Mouse (Mus musculus): ENCODE measurements around the gene Pcca. TPM values are rescaled to one million over a fixed set of nuclear protein-coding genes. Genes with fewer than 3 reads are reported as not detected.

Gene Pcca
- polyA plus RNA-seq, 1 experiment from 2014 or later, result 29.7 TPM

DNA sequence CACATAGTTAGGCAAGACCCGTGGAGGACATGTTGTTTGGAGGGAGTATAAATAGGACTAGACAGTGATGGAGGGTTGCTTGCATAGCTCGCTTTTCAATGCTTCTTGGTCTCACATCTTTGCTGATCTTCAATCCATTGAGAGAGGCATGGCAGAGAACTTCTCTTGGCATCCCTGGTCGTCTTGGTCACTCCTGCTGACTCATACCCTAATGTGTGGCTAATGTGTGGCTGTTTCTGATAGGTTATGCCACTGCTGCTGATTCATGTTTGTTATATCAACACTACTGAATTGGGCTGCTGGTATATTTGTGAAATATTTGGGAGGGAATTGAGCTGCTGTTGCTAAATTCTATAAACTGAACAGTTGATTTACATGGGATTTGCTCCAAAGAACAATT lies 299.5 kb downstream of the Pcca start:
- Histone ChIP-seq H3K4me1 (replicated peaks) (peaks cover 11% of the 10 kb centered on the region), H3K27me3 (no peaks in the 10 kb centered on the region), H3K9ac (no peak overlapping the region), H3K4me3 (no peak overlapping the region), H3K4me2 (no peak overlapping the region), H3K27ac (no peak overlapping the region), H3K9me3 (no peaks in the 10 kb centered on the region), H3K36me3 (no peaks in the 10 kb centered on the region)
- 88% methylated on average over 3 of the region's 3 CpGs for WGBS
- no peak for ATAC-seq (ENCODE audit: low FRiP score)

DNA sequence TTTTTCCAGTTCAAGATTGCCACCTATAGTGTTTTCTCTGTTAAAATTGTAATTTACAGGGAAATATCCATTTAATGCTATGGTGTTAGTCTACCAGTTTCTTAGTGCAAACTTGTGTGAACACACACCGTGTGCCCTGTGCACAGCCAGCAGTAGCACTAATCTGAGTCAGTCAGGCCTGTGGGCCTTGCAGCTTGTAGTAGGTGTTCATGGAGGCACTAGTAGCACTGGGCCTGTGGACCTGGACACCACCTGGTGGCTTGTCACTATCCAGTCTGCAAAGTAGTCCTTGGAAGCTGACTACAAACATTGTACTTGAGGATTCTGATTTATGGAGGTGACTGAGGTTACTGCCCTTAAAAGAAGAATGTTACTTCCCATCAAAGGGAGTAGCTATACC lies 300.6 kb downstream of the Pcca start:
- Histone ChIP-seq H3K9ac (no peak overlapping the region), H3K4me2 (no peak overlapping the region), H3K36me3 (no peaks in the 10 kb centered on the region), H3K9me3 (no peaks in the 10 kb centered on the region), H3K27ac (no peak overlapping the region), H3K4me3 (no peak overlapping the region), H3K27me3 (no peaks in the 10 kb centered on the region), H3K4me1 (replicated peaks) (peaks cover 11% of the 10 kb centered on the region)
- no peak for ATAC-seq (ENCODE audit: low FRiP score)
- 91% methylated on average over 1 of the region's 1 CpGs for WGBS

DNA sequence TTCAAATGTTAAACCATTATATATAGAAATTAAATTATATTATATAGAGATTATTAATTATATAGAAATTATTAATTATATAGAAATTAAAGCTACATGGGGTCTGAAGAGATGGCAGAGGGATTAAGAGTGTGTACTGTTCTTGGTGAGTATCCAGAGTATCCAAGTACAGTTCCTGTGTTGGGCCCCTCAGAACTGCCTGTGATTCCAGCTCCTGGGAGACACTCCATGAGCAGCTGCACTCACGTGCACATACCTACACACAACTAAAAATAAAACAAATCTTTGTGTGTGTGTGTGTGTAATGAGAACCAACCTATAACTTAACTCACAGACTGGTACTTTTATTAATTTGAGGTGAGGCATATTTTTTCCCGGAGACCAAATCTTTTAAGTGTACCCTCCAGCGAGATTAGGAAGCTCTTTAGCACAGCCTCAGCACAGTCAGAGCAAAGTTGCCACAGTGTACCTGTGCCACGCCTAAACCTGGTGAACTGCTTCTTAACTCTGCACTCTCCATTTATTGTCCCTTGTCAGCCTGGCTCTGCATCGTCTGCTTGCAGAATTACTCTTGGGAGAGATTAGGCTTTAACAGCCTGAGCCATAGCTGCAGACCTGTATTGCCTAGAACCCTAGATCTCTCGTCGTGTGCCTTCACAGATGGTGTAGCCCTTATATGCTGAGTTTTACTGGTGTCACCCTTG lies 301.5 kb downstream of the Pcca start:
- Histone ChIP-seq H3K27me3 (no peaks in the 10 kb centered on the region), H3K36me3 (no peaks in the 10 kb centered on the region), H3K27ac (peak overlapping the region; percentile 44; the same call in 1 of the 2 replicates), H3K4me1 (replicated peaks) (peaks cover 11% of the 10 kb centered on the region), H3K4me2 (no peak overlapping the region), H3K9ac (0 out of 2 replicates have a peak overlapping the region, but pooled peaks have one; percentile 19), H3K9me3 (no peaks in the 10 kb centered on the region), H3K4me3 (no peak overlapping the region)
- WGBS, result 62% methylated on average over 7 of the region's 7 CpGs
- ATAC-seq (ENCODE audit: low FRiP score), result no peak

DNA sequence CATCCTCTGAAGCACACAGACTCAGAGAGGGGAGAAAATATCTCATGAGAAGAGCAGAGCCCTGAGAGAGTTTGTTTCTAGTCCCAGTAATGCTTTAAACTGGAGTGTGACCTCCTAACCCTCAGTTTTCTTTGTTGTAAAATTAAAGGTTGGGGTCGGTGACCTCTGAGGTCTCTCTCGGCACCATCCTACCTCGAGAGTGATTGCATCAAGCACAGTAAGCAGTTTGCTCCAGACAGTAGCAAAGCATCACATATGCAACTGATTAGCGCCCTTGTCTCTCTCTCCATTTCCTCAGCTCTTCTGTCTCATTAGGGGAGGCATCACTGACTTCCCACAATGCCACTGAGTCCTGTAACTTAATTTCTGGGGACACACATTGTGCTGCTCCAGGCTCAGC lies 302.1 kb downstream of the Pcca start:
- Histone ChIP-seq H3K4me2 (no peak overlapping the region), H3K27me3 (no peaks in the 10 kb centered on the region), H3K27ac (peak overlapping the region; percentile 44; the same call in 1 of the 2 replicates), H3K4me3 (no peak overlapping the region), H3K9ac (0 out of 2 replicates have a peak overlapping the region, but pooled peaks have one; percentile 19), H3K36me3 (no peaks in the 10 kb centered on the region), H3K4me1 (replicated peaks) (peaks cover 11% of the 10 kb centered on the region), H3K9me3 (no peaks in the 10 kb centered on the region)
- WGBS, result 35% methylated on average over 4 of the region's 4 CpGs
- no peak; the same call in 1 of the 2 replicates for ATAC-seq (ENCODE audit: low FRiP score)

DNA sequence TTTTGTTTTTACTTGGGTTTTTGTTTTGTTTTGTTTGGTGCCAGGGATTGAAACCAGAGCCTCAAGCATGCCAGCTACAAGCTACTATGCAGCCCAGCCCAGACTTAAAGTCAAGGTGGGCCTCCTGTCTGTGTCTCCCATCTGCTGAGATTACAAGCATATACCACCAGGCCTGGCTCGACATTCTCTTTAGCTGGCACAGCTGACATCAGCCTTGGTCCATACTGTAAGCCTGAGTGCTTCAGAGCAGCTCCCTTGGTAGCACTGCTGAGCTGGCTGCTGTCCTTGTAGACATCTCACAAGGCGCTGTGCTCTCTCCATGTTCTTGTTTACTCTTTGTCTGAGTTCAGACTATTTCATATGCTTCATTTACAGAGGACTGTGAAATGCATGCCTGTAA lies 302.9 kb downstream of the Pcca start:
- 0 out of 2 replicates have a peak overlapping the region, but pooled peaks have one; percentile 12 for H3K27ac ChIP-seq
- no peaks in the 10 kb centered on the region for H3K9me3 ChIP-seq
- H3K9ac ChIP-seq, result no peak overlapping the region
- H3K4me2 ChIP-seq, result no peak overlapping the region
- no peaks in the 10 kb centered on the region for H3K36me3 ChIP-seq
- WGBS, result 68% methylated on average over 2 of the region's 2 CpGs
- H3K4me3 ChIP-seq, result no peak overlapping the region
- H3K27me3 ChIP-seq, result no peaks in the 10 kb centered on the region
- peaks cover 11% of the 10 kb centered on the region for H3K4me1 ChIP-seq (replicated peaks)
- ATAC-seq (ENCODE audit: low FRiP score), result no peak

DNA sequence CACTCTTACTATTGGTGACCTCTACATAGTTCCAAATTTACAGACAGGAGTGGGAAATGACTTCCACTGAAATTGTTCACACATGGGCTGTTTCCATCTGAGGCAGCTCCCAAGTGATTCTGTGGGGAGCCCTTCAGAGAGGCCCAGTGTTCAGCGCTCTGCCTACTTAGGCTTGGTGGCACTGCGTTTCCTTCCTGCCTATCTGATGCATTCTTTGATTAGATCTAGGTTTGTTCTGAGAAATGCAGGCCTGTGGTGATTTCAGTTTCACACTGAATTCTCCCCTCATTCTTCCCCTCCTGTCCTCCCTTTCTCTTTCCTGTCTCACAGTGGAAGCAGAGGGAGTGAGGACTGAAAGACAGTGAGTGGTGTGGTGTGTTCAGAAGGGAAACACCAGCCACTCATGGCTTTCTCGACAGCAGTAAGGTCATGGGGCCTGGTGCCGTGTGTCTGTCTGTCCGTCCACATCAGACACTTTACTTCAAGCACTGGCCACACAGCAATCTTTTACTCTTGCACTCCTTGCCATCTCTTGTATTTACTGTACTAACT lies 318.5 kb downstream of the Pcca start:
- no peak overlapping the region for H3K27ac ChIP-seq
- H3K9ac ChIP-seq, result no peak overlapping the region
- no peaks in the 10 kb centered on the region for H3K27me3 ChIP-seq
- H3K4me2 ChIP-seq, result no peak overlapping the region
- 94% methylated on average over 5 of the region's 5 CpGs for WGBS
- H3K4me1 ChIP-seq (replicated peaks), result no peaks in the 10 kb centered on the region
- no peak overlapping the region for H3K4me3 ChIP-seq
- no peak for ATAC-seq (ENCODE audit: low FRiP score)
- no peaks in the 10 kb centered on the region for H3K9me3 ChIP-seq
- H3K36me3 ChIP-seq, result no peaks in the 10 kb centered on the region

DNA sequence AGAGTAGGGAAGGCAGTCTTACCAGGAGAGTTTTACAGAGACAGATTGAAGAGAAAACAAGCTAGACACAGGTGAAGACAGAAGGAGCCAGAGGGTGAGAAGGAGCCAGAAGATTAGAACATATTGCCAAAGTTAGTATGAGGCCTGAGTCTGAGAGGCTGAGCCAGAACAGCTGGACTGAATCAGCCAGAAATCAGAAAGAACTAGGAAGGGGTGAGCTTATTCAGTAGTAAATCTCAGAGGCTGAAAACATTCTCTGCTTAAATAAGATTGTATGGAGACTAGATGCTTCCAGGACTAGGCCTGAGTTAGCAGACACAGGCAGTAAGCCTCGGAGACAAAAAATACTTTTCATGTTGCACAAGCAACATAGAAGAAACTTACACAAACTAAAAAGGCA lies 325.7 kb downstream of the Pcca start:
- Histone ChIP-seq H3K4me3 (no peak overlapping the region), H3K9me3 (no peaks in the 10 kb centered on the region), H3K27ac (no peak overlapping the region), H3K4me1 (replicated peaks) (no peaks in the 10 kb centered on the region), H3K4me2 (no peak overlapping the region), H3K36me3 (no peaks in the 10 kb centered on the region; the same call in 1 of the 2 replicates), H3K27me3 (no peaks in the 10 kb centered on the region), H3K9ac (no peak overlapping the region)
- no peak for ATAC-seq (ENCODE audit: low FRiP score)
- 94% methylated on average over 1 of the region's 1 CpGs for WGBS

DNA sequence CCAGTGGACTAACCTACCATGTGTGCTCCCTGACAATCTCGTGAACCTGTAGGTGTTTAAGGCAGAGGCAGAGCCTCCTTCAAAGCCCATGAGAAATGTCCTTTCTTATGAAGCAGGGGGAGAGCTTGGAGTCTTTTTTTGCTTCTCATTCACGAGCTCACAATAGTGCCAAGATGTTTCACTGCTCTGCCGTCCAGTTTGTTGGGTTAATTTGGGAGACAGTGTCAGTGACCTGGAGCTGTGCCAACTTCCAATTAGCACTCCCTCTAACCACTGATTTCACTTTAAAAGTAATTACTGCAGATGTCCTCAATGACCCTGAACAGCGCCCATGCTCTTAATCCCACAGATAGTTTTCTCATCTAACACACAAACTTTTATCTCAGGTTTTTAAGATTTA lies 328.5 kb downstream of the Pcca start:
- ATAC-seq (ENCODE audit: low FRiP score), result no peak
- Histone ChIP-seq H3K27ac (no peak overlapping the region), H3K9ac (no peak overlapping the region), H3K36me3 (no peaks in the 10 kb centered on the region; the same call in 1 of the 2 replicates), H3K27me3 (no peaks in the 10 kb centered on the region), H3K4me1 (replicated peaks) (no peaks in the 10 kb centered on the region), H3K9me3 (no peaks in the 10 kb centered on the region), H3K4me2 (no peak overlapping the region), H3K4me3 (no peak overlapping the region)
- 48% methylated on average over 4 of the region's 4 CpGs for WGBS

DNA sequence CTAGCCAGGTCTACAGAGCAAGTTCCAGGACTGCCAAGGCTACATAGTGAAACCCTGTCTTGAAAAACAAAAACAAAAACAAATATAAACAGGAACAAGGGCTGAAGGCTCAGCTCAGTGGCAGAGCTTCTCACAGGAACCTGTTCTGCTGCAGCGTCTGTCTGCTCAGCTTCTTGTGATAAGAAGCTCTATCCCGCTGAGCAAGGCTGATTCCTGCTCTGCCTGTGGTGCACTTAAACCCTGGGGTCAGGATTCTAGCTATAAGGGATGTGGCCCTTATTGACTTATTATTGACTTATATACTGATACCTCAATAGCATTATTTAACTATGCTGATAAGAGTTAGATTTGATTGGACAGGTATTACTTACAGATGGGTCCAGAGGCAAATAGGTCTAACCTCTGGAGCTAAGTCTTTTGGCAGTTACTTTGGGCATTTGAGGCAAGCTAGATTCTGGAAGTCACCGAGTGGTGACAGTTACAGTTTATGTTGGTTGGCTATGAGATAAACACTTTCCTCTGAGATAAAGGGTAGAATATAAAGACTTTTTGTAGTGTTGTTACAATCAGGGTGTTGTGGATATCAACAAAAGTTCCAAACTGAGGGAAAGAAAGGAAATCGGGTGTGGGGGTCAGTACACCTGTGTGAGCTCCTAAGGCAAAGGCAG lies 331.5 kb downstream of the Pcca start:
- WGBS, result 82% methylated on average over 4 of the region's 4 CpGs
- Histone ChIP-seq H3K9me3 (no peaks in the 10 kb centered on the region), H3K36me3 (no peaks in the 10 kb centered on the region), H3K4me2 (no peak overlapping the region), H3K4me1 (replicated peaks) (no peaks in the 10 kb centered on the region), H3K27ac (no peak overlapping the region), H3K27me3 (no peaks in the 10 kb centered on the region), H3K4me3 (no peak overlapping the region), H3K9ac (no peak overlapping the region)
- no peak for ATAC-seq (ENCODE audit: low FRiP score)

DNA sequence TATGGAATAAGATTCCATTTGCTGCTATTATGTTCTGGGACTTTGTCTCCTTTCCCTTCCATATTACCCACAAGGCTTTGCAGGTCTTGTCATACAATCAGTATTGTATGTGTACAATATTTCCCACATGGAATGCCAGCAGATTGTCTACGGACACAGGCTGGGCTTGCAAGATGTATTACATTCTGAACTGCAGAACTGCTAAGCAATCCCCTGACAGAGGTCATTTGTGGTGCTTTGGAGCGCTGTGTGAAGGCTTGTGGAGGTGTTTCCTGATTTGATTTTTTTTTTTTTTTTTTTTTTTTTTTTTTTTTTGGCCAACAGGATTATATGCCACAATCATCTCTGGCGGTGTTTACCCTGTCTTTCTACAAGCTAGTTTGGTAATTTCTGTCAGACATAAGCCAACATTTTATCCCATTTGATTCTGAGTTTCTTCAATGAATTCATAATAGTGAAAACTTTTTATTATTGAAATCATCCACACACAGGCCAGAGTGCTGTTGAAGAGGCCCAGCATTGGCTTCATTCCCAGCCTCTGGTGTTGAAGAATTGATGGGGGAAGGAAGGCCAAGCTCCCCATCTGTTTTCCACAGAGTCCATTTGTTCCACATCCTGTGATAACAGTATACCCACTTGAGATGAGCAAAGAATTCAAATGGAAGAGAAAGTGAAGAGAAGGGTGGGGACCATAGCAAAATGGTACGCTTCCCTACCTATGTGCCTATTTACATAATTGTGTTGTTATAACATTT lies 333.6 kb downstream of the Pcca start:
- 79% methylated on average over 4 of the region's 4 CpGs for WGBS
- no peak for ATAC-seq (ENCODE audit: low FRiP score)
- H3K36me3 ChIP-seq, result no peaks in the 10 kb centered on the region

DNA sequence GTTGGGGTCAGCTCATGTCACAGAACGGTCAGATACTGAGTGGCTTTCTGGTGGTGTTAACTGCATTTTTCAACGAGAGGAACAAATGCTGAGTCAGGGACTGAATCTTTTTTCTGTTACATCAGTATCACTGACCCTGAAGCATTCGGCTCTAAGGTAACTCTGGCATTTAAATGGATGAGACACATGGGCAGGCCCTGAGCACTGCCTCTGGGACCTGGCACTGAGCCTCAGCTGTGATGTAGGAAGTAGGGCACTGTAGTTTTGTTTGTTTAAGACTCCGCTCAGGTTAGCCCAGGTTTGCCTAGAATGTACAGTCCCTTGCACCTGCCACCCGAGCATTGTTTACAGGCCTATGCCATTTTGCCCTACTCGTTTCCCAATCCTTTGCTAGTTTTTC lies 335.7 kb downstream of the Pcca start:
- 71% methylated on average over 6 of the region's 6 CpGs for WGBS
- no peak for ATAC-seq (ENCODE audit: low FRiP score)

More for the DNA sequence above, 333.6 kb downstream of the Pcca start:
- H3K4me1 ChIP-seq (replicated peaks), result peaks cover 11% of the 10 kb centered on the region
- no peak overlapping the region for H3K4me3 ChIP-seq
- no peaks in the 10 kb centered on the region for H3K27me3 ChIP-seq
- no peak overlapping the region for H3K27ac ChIP-seq
- no peak overlapping the region for H3K9ac ChIP-seq
- H3K9me3 ChIP-seq, result no peaks in the 10 kb centered on the region
- H3K4me2 ChIP-seq, result no peak overlapping the region

More for the DNA sequence above, 335.7 kb downstream of the Pcca start:
- Histone ChIP-seq H3K4me1 (replicated peaks) (peaks cover 12% of the 10 kb centered on the region), H3K27me3 (peaks cover 7% of the 10 kb centered on the region; the same call in 1 of the 2 replicates), H3K4me3 (no peak overlapping the region), H3K9ac (no peak overlapping the region), H3K4me2 (no peak overlapping the region), H3K36me3 (no peaks in the 10 kb centered on the region), H3K9me3 (no peaks in the 10 kb centered on the region), H3K27ac (no peak overlapping the region)
